Mouse (Mus musculus) right cerebral cortex, postnatal 4 days (tissue): ENCODE data around the gene Tspo2.
A peak's percentile ranks its signal among the peaks of the same experiment; 100 is the strongest.

Source experiments
- DNase-seq: peaks from one replicate; pipeline ENCODE4 v3.0.0-alpha.2; 2022

The Tspo2 gene

DNA sequence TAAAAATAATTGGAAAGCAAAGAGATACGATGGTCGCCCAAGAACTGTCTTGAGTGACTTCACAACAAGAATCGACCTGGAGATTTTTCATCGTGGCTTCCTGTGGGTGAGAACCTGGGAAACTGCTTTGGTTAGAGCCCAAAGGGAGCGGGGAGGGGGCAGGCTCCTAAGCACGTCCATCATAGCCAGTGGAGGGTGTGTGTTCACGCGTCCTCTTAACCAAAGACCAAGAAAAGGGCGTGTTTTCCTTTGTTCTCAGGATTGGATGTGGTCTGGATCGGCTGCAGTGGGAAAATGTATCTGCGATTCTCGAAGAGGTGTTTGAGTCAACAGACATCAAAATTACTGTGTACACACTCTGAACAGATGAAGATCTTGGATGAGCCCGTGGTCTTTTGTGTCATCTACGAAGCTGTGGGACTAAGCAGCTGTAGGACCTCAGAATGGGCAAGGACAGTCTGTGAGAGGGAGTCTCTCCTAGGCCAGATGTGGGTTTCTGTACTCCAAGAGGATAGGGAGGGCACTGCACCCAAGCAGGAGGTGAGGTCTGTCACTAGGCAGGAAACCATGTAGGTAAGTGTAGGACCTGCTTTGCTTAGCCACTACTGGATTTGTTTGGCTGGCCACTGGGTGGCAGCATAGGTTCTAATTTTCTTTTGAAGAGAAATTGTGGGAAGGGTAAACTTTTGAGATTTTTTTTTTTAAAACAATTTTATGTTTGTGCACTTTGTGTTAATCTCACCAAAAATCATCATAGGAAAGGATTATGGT is 34.7 kb downstream of the Tspo2 start:
- DNase-seq: peak; percentile 85

DNA sequence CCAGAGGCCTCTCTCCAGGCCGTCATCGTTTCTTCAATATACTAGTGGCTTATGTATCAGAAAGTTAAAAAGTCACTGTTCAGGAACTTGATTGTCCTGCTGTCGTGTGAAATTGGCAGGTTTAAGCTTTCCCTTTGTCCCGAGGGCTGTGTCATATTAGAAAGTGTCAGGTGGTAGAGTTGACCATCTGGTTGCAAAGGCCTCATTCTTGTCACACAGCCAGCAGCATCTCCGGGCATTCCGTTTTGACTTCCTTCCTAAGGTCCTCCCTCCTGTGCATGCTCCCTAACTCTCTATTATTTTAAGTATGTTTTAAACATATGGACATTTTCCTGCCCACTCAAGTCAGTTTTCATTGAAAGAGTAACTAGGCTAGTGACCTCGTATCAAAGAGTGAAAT is 35.3 kb downstream of the Tspo2 start:
- DNase-seq: no peak

DNA sequence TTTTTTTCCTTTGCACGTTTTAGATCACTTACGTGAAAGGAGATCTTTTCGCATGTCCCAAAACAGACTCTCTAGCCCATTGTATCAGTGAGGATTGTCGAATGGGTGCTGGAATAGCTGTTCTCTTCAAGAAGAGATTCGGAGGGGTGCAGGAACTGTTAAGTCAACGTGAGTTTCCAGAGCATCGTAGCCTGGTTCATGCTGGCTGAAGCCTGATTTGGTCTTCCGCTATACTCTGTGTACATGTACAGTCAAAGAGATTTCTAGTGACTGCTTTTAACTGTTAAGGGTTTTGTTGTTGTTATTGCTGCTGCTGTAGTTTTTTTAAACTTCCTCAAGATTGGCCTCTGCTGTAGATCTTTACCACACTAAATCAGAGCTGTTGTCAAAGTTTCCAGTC is 40.1 kb downstream of the Tspo2 start:
- DNase-seq: no peak

DNA sequence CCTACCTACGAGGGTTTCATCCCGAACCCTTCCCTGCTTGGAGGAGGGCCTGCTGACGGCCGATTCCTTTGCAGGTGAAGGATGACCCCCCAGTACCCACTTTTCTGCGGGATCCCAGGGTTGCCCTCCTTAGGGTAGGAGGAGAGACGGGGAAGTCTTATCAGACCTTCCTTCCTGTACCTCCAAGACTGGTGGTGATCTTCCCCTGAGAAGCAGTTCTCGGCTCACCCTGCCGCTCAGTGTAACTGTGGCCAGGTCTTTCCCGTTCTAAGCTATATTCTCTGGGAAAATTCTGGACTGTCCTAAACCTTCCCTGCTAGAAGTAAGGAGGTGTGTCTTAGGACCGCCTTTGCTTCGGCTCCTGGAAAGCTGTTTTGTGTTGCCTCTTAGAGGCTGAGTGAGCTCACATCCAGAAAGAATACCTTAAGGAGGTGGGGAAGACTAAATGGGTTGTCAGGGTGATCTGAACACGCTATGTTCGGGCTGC is 41.0 kb downstream of the Tspo2 start:
- no peak for DNase-seq

DNA sequence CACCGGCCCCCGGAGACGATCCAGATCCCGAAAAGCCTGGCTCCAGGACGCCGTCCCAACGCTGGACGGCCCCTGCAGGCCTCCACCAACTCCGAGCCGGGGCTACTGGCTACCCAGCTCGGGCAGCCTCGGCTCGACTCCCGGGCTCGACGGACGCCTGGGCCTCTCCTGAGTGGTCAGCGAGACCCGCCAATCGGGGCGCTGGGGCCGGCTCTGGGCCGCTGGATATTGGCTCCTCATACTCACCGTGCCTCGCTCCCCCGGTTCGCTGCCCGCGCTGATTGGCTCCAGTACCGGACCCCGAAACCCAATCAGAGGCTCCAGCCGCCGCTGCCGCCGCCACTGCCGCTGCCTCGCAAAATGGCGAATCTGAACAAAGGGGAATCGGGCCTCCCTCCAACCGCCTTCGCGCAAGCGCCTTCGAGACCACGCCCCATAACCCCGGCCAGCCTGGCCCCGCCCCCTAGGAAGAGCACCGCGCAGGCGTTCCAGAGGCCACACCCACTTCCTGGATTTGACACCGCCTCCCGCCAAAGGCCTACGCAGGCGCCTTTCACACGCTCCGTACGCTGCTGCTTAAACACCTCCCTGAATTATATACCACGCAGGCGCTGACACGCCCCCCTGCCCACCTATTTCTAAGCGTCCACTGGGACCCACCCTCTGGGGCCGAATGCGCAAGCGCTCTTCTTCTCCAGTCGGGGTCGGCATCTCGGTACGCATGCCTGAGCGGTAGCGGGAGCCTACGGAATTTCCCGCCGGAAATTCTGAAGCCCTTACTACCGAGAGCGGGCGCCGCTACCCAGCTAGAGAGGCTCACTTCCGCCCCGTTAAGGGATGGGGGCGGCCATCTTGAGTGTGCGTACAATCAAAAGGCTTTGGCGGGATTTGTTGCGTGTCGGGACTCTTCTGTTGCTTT is 41.7 kb downstream of the Tspo2 start, which contains the start of the genes Nfya and Oard1:
Nfya (minus strand) TSS at position 527 of the 919 bp plus-strand sequence.
Oard1 (plus strand) TSS at position 635 of the 919 bp plus-strand sequence.
- DNase-seq: peak; percentile 100

- peak; percentile 69 for DNase-seq
These were observed 42.6 kb downstream of the Tspo2 start for GRCm38 (mm10) chr17:48408526-48409291.

DNA sequence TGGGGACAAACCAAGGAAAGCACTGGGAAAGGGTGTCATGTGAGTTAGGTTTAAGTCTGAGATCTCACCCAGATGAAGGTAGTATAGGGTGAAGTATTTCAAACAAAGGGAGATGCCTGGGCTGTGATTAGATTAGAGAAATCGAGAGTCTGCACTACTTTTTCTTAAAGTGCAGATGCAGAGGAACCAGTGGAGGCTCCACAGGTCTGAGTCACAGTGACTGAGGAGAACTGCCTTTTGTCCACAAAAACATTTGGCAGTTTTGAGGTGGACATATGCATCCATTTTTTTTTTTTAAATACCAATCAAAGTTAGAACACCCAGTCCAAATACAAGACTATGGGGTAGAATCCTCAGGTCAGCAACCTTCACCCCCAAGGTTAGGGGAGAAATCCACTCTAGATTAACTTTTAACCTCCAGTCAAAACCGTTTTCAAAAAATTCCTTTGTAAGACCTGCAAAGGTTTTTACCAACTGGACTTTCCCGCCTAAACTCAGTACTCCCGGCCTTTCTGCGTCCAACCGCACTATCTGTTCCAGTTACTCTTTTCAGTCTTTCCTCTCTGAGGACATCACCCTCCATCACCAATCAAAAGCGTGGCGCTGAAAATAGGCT is 43.3 kb downstream of the Tspo2 start:
- peak; percentile 13 for DNase-seq

DNA sequence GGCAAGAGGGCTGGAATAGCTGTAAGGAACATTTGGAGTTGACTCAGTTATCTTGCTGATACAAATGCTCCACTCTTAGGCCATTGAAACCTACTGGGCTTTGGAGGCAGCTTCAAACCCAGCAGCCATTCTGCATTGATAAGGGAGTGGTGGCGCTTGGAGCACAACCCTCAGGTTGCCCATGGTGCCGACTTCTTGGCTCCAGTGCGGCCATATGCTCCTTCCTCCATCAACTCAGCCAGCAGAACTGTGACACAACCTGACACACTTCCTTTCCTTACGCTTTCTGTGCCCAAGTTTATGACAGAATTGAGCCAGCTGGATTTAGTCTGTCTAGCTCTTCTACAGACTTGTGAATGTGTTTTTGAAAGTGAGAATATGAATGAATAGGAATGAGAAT is 44.2 kb downstream of the Tspo2 start:
- DNase-seq: no peak

GRCm38 (mm10) chr17:48404706-48405105 is 46.6 kb downstream of the Tspo2 start:
- DNase-seq: no peak

GRCm38 (mm10) chr17:48403848-48404247 is 47.5 kb downstream of the Tspo2 start:
- no peak for DNase-seq

- DNase-seq: no peak
These were observed 48.6 kb downstream of the Tspo2 start for GRCm38 (mm10) chr17:48402751-48403150.

DNA sequence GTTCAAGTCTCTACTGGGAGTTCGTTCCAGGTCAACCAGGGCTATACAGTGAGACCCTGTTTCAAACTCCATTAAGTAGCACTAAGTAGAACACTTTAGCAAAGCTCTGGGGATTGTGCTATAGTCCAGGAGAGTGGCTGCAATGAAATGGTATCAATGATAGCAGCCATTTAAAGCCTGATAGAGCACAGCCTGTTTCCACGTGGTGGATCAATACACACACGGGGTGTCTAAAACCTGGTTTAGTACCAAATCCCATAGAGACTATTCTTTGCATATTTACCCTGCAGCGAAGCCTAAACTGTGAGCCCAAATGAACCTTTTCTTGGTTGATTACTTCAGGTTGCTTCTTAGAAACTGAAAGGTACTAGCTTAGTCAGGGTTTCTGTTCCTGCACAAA is 49.6 kb downstream of the Tspo2 start:
- DNase-seq: no peak
